Mouse (Mus musculus): ENCODE measurements at regions not wholly inside any gene's neighbourhood (a gene's known extent, or its start where the extent isn't known, plus 50 kb on each side); places are given as distances from the start of the nearest gene placed in this dataset.

- no peaks in the 10 kb centered on the region for H3K27me3 ChIP-seq (ENCODE audit: insufficient read depth, low read length)
- 0 out of 2 replicates have a peak, but pooled peaks cover 4% of the 10 kb centered on the region for H3K9me3 ChIP-seq (ENCODE audit: low read length)
- H3K36me3 ChIP-seq (ENCODE audit: insufficient read depth, low read length): no peaks in the 10 kb centered on the region
- no peak overlapping the region for H3K4me3 ChIP-seq (replicated peaks; ENCODE audit: low read length)
- no peaks in the 10 kb centered on the region for H3K4me1 ChIP-seq (replicated peaks; ENCODE audit: low read depth, low read length)
- TF ChIP-seq POU5F1 (IDR thresholded peaks at IDR 0.05; ENCODE audit: borderline replicate concordance, low read length) (no peak), CTCF (conservative IDR thresholded peaks at IDR 0.05; ENCODE audit: low read length) (no peak), NANOG (IDR thresholded peaks at IDR 0.05; ENCODE audit: borderline replicate concordance, low read length) (no peak)
These were observed 293.7 kb upstream of the 4930412O13Rik start for GRCm38 (mm10) chr2:9587389-9587788.

DNA sequence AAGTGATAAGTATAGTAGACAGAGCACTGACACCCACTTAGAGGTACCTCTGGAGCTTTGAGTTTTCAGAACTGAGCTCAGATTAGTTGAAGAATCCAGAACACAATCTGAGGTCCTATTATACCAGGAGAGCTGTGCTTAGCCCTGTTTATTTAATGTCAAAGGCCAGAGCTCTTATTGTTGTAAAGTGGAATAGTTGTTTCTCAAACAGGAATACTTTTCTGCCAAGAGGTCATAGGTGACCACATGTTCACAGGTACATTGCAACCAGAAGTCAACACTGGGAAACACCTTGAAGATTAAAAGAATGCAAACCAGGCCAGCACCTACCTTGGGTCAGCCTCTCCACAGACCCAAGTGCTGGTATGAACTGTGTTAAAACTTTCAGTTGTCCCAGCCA lies 291.9 kb upstream of the 4930412O13Rik start:
- H3K4me3 ChIP-seq (replicated peaks; ENCODE audit: low read length): no peak overlapping the region
- TF ChIP-seq NANOG (IDR thresholded peaks at IDR 0.05; ENCODE audit: borderline replicate concordance, low read length) (no peak), POU5F1 (IDR thresholded peaks at IDR 0.05; ENCODE audit: borderline replicate concordance, low read length) (no peak), CTCF (conservative IDR thresholded peaks at IDR 0.05; ENCODE audit: low read length) (no peak)
- no peaks in the 10 kb centered on the region for H3K36me3 ChIP-seq (ENCODE audit: insufficient read depth, low read length)
- no peaks in the 10 kb centered on the region for H3K27me3 ChIP-seq (ENCODE audit: insufficient read depth, low read length)
- peaks cover 7% of the 10 kb centered on the region; the same call in 1 of the 2 replicates for H3K4me1 ChIP-seq (replicated peaks; ENCODE audit: low read depth, low read length)
- H3K9me3 ChIP-seq (ENCODE audit: low read length): 0 out of 2 replicates have a peak, but pooled peaks cover 4% of the 10 kb centered on the region

- TF ChIP-seq CTCF (conservative IDR thresholded peaks at IDR 0.05; ENCODE audit: low read length) (no peak), POU5F1 (IDR thresholded peaks at IDR 0.05; ENCODE audit: borderline replicate concordance, low read length) (no peak), NANOG (IDR thresholded peaks at IDR 0.05; ENCODE audit: borderline replicate concordance, low read length) (no peak)
- Histone ChIP-seq H3K36me3 (ENCODE audit: insufficient read depth, low read length) (no peaks in the 10 kb centered on the region), H3K4me3 (replicated peaks; ENCODE audit: low read length) (no peak overlapping the region), H3K27me3 (ENCODE audit: insufficient read depth, low read length) (no peaks in the 10 kb centered on the region), H3K4me1 (replicated peaks; ENCODE audit: low read depth, low read length) (peaks cover 8% of the 10 kb centered on the region; the same call in 1 of the 2 replicates), H3K9me3 (ENCODE audit: low read length) (0 out of 2 replicates have a peak, but pooled peaks cover 4% of the 10 kb centered on the region)
These were observed 288.5 kb upstream of the 4930412O13Rik start for GRCm38 (mm10) chr2:9592531-9592930.

- no peaks in the 10 kb centered on the region for H3K27me3 ChIP-seq (ENCODE audit: insufficient read depth, low read length)
- H3K9me3 ChIP-seq (ENCODE audit: low read length): 0 out of 2 replicates have a peak, but pooled peaks cover 4% of the 10 kb centered on the region
- no peak for TF ChIP-seq CTCF (conservative IDR thresholded peaks at IDR 0.05; ENCODE audit: low read length)
- no peak for TF ChIP-seq POU5F1 (IDR thresholded peaks at IDR 0.05; ENCODE audit: borderline replicate concordance, low read length)
- TF ChIP-seq NANOG (IDR thresholded peaks at IDR 0.05; ENCODE audit: borderline replicate concordance, low read length): no peak
- H3K4me3 ChIP-seq (replicated peaks; ENCODE audit: low read length): no peak overlapping the region
- H3K36me3 ChIP-seq (ENCODE audit: insufficient read depth, low read length): no peaks in the 10 kb centered on the region
- H3K4me1 ChIP-seq (replicated peaks; ENCODE audit: low read depth, low read length): peaks cover 8% of the 10 kb centered on the region; the same call in 1 of the 2 replicates
These were observed 287.1 kb upstream of the 4930412O13Rik start for GRCm38 (mm10) chr2:9593931-9594330.

GRCm38 (mm10) chr2:9595236-9595850 lies 285.7 kb upstream of the 4930412O13Rik start:
- Histone ChIP-seq H3K36me3 (ENCODE audit: insufficient read depth, low read length) (no peaks in the 10 kb centered on the region), H3K4me3 (replicated peaks; ENCODE audit: low read length) (no peak overlapping the region), H3K9me3 (ENCODE audit: low read length) (0 out of 2 replicates have a peak, but pooled peaks cover 4% of the 10 kb centered on the region), H3K27me3 (ENCODE audit: insufficient read depth, low read length) (no peaks in the 10 kb centered on the region; the same call in 1 of the 2 replicates), H3K4me1 (replicated peaks; ENCODE audit: low read depth, low read length) (peaks cover 8% of the 10 kb centered on the region; the same call in 1 of the 2 replicates)
- TF ChIP-seq CTCF (conservative IDR thresholded peaks at IDR 0.05; ENCODE audit: low read length) (no peak), NANOG (IDR thresholded peaks at IDR 0.05; ENCODE audit: borderline replicate concordance, low read length) (no peak), POU5F1 (IDR thresholded peaks at IDR 0.05; ENCODE audit: borderline replicate concordance, low read length) (no peak)

- Histone ChIP-seq H3K36me3 (ENCODE audit: insufficient read depth, low read length) (no peaks in the 10 kb centered on the region), H3K4me3 (replicated peaks; ENCODE audit: low read length) (no peak overlapping the region), H3K4me1 (replicated peaks; ENCODE audit: low read depth, low read length) (peaks cover 8% of the 10 kb centered on the region; the same call in 1 of the 2 replicates), H3K9me3 (ENCODE audit: low read length) (0 out of 2 replicates have a peak, but pooled peaks cover 4% of the 10 kb centered on the region), H3K27me3 (ENCODE audit: insufficient read depth, low read length) (no peaks in the 10 kb centered on the region; the same call in 1 of the 2 replicates)
- no peak for TF ChIP-seq POU5F1 (IDR thresholded peaks at IDR 0.05; ENCODE audit: borderline replicate concordance, low read length)
These were observed 284.9 kb upstream of the 4930412O13Rik start for GRCm38 (mm10) chr2:9596135-9596534.

- Histone ChIP-seq H3K27me3 (ENCODE audit: insufficient read depth, low read length) (no peaks in the 10 kb centered on the region), H3K4me1 (replicated peaks; ENCODE audit: low read depth, low read length) (peaks cover 5% of the 10 kb centered on the region; the same call in 1 of the 2 replicates), H3K36me3 (ENCODE audit: insufficient read depth, low read length) (no peaks in the 10 kb centered on the region), H3K4me3 (replicated peaks; ENCODE audit: low read length) (no peak overlapping the region), H3K9me3 (ENCODE audit: low read length) (no peaks in the 10 kb centered on the region)
- TF ChIP-seq CTCF (conservative IDR thresholded peaks at IDR 0.05; ENCODE audit: low read length) (no peak), POU5F1 (IDR thresholded peaks at IDR 0.05; ENCODE audit: borderline replicate concordance, low read length) (no peak), NANOG (IDR thresholded peaks at IDR 0.05; ENCODE audit: borderline replicate concordance, low read length) (no peak)
These were observed 276.1 kb upstream of the 4930412O13Rik start for GRCm38 (mm10) chr2:9604984-9605383.

DNA sequence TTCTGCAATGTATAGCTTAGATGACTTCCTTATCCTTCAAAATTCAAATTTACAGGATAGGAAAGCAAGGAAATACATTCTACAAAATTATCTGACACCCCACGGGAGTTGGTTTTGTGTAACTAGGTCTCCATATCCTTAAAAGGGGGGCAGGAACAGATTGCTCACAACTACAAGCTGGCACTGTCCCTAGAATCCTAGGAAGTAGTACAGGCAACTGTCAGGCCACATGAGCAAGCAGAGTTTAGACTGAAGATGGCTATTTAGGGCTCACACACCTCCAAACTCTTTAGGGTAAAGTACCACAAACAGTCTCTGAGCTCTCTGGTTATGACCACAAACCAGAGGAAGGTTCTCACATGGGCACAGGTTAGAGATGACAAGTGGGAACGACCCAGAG lies 273.5 kb upstream of the 4930412O13Rik start:
- Histone ChIP-seq H3K36me3 (ENCODE audit: insufficient read depth, low read length) (no peaks in the 10 kb centered on the region), H3K4me3 (replicated peaks; ENCODE audit: low read length) (no peak overlapping the region), H3K9me3 (ENCODE audit: low read length) (no peaks in the 10 kb centered on the region), H3K4me1 (replicated peaks; ENCODE audit: low read depth, low read length) (peaks cover 5% of the 10 kb centered on the region; the same call in 1 of the 2 replicates), H3K27me3 (ENCODE audit: insufficient read depth, low read length) (no peaks in the 10 kb centered on the region)
- no peak for TF ChIP-seq NANOG (IDR thresholded peaks at IDR 0.05; ENCODE audit: borderline replicate concordance, low read length)
- TF ChIP-seq POU5F1 (IDR thresholded peaks at IDR 0.05; ENCODE audit: borderline replicate concordance, low read length): no peak
- TF ChIP-seq CTCF (conservative IDR thresholded peaks at IDR 0.05; ENCODE audit: low read length): no peak

Data from E14TG2a.4 (cell line).